Mouse (Mus musculus): ENCODE measurements around the gene Mef2c.

The Mef2c gene

DNA sequence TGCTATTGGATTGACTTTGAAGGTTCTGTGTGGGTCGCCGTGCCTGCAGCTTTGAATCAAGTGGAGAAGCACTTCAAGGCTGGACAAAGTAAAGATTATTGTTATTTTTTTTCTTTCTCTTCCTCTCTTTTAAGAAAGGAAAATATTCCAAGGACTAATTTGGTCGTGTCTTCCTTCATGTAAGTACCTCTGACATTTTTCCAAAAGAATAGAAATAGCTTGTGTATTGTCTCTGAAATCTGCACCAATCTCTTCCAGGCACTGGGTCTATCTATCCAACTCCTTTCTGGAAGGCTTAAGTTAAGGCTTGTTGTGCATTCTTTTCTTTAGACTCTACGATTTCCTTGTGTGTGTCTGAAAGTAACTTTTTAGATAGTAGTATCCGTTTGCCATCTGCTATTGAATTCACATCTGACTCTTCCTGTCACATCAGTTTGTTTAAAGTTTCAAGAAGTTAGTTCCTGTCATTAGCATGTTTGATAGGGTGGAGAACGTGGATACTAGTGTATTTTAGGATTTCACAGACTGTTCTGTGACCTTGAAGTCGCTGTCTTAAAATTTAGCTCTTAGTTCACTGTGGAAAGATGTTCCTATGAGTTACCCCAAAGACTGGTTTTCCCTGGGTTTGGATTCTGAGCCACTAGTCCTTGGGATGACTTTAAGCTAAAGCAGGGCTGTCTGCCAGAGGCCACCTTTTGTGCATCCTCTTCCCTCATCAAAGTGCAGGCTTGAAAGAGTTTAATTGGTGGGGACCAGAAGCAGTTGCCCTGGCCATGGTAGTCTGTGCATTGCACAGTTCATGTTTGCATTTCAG is 21.3 kb downstream of the Mef2c start:
- DNase-seq (ENCODE audit: low spot score): no peak

DNA sequence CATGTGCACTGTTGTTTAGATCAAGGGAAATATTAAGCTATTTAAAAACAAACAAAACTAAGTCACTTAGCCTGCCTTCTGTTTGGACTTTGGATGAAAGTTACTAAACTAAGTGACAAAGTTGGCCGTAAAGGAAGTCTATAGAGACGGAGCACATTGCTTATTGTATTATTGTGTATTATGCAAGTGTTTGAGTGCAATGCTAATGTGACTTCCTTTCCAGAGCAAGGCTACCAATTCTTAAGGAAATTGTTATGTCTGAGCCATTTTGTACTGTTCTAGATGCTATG is 21.8 kb downstream of the Mef2c start:
- no peak for DNase-seq (ENCODE audit: low spot score)

DNA sequence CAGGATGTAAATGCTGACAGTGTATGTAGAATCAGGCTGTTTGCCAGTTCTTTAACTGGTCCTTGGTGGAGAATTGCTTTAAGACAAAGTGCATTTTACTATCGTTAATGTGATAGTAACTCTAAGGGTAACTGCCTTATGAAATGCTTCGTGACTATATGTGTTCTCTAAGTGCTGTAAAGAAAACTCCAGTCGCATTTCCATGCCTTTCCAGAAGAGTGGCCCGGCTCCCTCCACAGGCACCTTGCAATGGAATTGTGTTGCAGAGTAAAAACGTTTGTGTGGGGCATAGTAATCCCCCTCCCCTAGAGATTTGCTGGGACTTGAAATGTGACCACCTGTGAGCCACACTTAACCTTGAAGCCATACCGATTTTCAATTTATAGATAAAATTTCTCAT is 22.2 kb downstream of the Mef2c start:
- DNase-seq (ENCODE audit: low spot score): no peak

DNA sequence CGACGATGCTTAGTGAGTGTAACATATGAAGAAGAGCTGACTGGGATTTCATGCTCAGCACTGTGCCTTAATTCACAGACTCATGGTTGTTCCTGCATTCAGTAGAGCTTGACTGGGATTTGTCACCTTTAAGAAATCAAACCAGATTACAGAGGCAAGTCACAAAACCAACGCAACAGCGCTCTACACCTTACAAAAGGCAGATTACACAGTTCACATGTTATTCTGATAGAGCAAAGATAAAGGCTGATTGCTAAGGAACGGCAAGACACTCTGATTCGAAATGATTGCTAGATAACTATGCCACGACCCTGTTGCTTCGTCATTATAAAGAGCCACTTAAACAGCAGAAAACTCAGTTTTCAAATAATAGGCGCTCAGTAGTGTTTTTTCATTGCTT is 24.1 kb downstream of the Mef2c start:
- DNase-seq (ENCODE audit: low spot score): no peak

DNA sequence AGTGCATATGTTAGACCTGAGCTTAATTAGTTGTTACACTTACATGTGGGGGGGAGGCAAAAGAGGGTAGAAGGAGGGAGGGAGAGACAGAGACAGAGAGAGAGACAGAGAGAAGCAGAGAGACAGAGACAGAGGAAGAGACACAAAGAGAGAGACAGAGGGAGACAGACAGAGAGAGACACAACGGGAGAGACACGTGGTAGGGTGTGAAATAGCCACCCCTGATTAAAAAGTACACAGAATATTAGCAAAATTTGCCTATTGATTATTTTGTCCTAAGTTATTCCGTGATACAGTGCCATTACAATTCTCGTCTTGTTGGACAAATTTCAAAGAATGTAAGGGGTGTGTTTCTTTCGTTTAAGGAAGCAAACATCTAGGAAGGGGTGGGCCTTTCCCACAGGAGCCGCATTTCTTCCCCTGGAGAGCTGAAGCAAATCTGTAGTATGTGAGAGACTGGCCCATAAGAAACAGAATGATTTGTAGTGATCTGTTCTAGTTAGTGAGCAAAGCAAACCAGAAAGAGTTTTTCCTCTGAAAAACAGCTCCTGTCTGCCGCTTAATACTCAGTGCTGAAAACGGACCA is 26.0 kb downstream of the Mef2c start:
- no peak for DNase-seq (ENCODE audit: low spot score)

DNA sequence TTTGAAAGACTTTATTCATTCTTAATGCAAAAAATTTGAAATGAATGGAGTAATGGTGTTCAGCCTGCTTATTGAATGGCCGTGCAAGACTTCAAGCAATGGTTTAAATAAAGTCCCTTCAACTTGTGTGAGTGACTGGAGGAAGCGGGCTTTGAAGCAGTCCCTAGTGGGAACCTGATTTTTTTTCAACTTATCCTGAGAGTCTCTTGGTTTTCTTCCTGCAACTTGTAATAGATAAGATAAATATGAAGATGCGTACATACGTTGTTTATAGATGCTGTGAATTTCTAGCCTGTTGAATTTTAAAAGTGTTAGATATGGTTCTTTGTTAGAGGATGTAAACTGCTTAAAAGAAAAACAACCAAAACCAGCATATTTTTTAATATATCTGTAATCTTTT is 27.1 kb downstream of the Mef2c start:
- DNase-seq (ENCODE audit: low spot score): no peak

DNA sequence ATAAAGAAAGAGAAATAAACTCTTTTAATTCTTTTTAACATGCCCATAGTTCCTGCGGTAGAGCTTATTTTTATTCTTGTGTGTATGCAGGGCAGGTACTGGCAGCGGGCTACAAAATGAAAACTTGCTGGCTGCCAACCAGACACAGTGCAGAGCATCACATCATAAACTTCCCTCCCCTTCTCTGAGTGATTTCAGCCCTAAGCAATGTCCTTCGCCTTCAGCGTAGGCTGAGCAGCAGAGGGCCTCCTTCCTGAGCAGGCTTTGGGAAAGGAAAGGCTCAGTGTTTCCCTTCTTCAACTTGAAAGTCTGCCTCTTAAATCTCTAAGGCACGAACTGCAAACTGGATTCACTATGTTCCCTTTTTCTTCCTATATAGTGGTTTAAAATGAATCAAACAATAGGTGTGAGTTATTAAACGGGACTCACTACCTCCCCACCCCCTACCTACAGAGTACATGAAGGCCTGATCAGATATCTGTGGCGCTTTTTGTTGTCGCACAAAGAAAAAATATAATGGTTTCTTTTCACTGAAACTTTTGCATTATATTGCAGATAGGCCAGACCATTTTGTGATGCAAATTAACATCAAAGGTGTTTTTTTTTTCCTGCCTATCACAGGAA is 28.2 kb downstream of the Mef2c start:
- no peak for DNase-seq (ENCODE audit: low spot score)

DNA sequence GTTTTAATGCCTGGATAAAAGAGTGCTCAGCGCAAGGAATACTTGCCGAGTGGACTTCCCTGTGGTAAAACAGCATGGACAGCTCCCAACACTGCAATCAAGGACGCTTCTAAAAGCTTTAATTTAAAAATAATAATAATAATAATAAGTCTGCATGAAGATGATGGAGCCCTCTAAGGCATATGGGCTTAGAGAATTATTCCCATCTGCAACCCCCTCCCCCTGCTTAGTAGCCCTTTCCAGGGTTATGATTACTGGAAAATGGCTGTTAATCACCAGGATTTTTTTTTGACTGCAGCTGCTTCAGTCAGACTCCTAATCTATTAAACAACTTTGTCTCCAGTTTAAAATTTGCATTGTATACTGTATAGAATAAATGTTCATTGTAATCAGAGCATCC is 32.5 kb downstream of the Mef2c start:
- no peak for DNase-seq (ENCODE audit: low spot score)

DNA sequence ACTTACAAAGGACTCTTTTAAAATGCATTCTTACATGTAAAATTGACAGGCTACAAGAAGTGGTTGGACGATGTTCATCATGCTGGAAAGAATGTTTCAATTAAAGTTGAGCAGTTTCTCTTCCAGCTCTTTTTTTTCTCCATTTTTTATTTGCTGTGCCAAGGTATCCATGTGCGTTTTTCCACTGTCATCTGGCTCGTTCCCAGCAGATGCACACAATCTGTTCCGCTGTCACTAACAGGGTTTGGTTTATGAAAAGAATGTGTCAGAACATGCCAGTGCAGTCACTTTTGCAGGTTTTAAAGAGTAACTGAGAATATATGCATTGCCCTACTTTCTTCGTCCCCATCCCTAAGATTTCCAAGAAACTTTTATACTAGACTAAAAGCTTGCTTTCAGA is 33.3 kb downstream of the Mef2c start:
- DNase-seq (ENCODE audit: low spot score): no peak

DNA sequence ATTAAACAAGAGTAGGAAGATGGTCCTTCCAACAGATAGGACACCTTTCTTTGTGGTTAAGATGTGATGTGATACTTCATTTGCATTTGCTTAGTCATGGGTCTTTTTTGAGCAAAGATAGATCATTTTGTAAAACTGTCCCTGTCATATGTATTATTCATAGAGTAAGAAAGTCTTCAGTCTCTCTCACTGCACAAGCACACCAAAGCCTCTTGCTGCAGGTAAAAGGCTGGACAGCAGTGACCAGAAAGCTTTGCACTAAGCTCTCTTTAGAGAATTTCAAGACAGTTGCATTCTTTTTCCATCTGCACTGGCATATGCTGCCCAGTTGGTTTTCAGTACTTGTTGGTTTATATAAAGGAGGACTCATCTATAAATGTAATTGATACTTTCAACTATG is 36.1 kb downstream of the Mef2c start:
- no peak for DNase-seq (ENCODE audit: low spot score)

DNA sequence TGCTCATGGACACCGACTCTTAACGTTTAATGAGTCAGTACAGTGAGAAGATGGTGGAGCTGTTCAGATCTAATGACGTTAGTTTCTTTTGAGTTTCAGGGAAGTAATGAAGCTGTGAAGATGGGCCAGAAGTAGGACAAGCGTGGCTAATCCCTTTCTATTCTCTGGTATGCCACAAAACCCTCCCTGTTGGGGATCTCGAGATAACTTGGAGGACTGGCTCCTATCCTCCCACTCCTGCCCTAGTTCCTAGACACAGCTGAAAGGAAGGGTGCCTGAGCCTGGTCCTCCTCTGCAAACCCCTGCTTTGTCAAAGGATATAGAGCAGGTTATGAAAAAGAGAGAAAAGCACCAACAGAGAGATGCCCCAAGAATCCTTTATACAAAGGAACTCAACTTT is 38.8 kb downstream of the Mef2c start:
- no peak for DNase-seq (ENCODE audit: low spot score)

DNA sequence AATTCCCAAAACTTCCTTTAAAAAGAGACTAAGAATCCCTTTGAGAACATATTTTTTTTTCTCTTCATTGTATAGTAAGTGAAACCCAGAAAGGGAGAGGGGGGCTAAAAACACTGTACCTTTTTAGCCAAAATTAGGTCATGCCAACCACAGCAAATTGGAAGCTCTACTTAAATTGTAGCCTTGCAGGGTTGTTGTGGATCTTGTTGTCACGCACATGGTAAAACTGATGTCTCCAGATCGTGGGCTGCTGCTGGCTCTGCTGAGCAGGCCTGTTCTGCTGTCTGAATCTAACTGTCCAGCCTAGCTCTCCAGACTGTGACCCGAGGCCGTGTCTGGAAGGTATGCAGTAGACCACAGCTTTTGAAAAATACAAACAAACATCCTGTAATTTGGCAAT is 40.9 kb downstream of the Mef2c start:
- DNase-seq (ENCODE audit: low spot score): no peak

DNA sequence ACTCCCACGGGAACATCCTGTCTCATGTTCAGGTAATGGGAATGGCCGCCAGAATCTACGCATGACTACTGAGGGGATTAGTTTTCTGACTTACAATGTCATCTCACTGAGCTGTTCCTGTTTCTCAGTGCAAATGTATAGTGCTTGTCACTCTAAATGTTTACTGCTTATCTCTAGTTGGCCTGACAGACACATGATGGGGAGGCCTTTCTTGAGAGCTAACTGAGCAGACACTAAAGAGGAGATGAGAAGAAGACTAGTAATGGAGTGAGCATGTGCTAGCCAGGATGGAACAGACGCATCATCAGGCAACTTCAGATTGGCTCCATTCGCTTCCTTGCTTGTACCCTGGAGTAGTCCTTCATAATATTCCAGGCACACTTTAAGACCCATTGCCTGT is 43.0 kb downstream of the Mef2c start:
- DNase-seq (ENCODE audit: low spot score): no peak

DNA sequence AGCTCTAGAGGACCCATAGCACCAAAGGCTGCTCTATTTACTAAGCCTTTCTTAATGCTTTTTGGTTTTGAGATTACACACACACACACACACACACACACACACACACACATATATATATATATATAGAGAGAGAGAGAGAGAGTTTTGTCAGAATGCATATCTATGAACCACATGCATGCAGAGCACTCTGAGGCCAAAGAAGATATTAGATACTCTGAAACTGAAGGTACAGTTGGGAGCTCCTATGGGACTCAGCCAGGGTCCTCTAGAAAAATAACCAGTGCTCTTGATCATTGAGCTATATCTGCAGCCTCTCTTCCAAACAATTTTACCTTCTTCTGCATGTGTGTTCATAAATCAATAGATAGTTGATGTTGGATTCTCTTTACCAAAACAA is 47.4 kb downstream of the Mef2c start:
- no peak for DNase-seq (ENCODE audit: low spot score)

DNA sequence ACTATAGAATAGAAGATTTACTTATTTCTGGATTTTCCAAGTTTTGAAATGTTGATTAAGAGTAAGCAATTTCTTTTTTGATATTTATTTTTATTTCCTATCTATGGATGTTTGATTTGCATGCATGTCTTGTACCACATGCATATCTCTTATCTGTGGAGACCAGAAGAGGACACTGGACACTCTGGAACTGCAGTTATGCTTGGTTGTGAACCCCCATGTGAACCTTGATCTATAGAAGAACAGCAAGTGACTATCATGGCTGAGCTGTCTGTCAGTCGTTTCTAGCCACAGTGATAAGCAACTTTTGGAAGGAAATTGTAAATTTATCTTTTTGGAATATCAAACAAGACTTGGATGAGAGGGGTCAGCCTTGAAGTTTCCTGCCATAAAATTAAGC is 48.2 kb downstream of the Mef2c start:
- DNase-seq (ENCODE audit: low spot score): no peak

DNA sequence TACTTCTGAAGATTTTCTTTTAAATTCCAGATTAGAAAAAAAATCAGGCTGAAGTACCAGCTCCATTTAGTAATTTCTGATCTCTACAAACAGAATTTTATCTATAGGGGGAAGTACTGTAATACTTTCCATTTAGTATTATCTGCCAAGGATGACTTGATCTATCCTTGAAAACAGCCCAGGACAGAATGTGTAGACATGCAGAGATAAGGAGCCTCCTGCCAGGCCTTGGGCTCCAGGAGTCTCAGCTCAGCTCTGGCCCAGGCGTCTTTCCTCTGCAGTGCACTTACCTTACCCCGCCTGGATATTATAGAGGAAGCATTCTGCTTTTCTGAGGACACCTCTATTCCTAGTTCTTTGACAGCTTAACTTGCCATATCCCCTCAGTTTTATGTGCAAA is 59.4 kb downstream of the Mef2c start:
- DNase-seq (ENCODE audit: low spot score): no peak

DNA sequence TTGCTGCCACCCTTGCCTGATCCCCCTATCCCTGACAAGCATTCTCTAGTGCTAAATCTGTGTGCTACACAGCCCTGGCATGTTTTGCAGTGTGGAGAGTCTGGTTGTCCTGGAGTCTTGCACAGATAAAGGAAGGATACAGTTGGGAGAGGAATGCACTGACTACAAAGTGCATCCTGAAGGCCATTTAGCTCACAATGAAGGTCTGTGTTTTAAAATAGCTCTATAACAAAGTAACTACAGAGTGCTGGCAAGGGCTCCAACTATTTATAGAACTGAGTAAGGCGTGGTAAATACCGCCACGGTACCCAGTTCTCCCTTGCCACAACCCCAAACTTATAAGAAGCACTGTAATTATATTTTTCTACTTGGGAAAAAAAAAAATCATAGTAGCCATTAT is 61.9 kb downstream of the Mef2c start:
- DNase-seq (ENCODE audit: low spot score): no peak

DNA sequence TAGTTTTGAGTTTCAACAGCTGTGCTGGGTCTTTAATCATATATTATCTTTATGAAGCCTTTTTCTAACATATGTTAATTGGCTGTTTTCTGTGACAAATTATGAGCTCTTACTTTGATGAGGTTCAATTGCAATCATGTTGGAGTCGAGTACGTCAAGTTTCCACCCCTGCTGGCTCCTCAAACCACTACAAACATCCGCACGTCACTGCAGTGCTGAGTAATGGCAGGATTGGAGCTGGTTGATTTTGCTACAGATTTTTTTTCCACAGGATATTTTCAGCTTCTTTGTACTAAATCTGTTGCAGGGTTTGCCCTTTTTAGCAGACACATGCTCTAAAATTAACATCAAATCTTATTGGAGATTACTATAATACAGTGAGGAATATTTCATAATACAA is 62.3 kb downstream of the Mef2c start:
- no peak for DNase-seq (ENCODE audit: low spot score)

DNA sequence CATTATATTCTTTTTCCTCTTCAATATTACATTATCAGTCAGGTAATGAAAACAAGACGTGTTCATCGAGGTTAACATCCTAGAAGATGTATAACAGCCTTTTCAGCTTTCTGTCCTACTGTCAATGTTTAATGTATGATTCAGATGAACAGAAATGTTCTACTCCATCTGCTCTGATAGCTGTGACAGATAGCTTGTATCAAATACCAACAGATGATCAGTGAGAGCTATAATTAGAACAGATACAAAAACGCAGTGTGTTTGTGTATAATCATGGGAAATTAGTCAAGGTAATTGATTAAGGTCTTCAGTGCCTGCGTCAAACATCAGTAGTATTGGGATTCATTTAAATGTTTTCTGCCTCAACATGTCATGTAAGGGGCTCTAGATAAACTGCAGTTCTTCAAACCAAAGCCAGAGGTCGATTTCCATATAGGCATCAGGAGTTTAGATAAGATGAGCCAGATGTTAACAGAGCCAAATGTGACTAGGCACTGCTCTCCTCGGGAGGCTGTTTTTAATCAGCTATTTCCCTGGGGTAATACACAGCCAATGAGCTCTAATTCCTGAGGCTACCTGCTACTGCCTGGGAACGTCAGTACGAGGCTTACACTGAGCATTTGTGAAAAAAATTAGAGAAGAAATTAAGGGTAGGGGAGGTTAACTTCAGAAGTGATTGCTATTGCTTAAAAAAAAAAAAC is 63.1 kb downstream of the Mef2c start:
- no peak for DNase-seq (ENCODE audit: low spot score)

DNA sequence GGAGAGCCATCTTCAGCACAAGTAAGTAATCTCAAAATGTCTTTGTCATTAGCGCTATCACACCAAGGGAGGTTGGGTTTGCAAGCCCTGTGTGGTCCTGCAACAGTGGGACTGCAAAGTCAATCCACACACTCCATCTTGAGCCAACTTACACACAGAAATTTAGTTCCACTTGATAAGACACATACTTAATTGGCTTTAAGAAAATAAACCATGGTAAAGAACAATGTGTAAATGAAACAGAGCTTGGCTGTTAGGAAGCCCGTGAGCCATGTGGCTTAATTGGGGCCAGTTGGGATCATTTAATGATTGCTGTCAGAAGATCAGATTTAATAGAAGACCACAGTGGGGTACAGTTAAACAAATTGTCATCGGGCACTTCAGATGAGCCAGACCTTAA is 63.8 kb downstream of the Mef2c start:
- no peak for DNase-seq (ENCODE audit: low spot score)

DNA sequence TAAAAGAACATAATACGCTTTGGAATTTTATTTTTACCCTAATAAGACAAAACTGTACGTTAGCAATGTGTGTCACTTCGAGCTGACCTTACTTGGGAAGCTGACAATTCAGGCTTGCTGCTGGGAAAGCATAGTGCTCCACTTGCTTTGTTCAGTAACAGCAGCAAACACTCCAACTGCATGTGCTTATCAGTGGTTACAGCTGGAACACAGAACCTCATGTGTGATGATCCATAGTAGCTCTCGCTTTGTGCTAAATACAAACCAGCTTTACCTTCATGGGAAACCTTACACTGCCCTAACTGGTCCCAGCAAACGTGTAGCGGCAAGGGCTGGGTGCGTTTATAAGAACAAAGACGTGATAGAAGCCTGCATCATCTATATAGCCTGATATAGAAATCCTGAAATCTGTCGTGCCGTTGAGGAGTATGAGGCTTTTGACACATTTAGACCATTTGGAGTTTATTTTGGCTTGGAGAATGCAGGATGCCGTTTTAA is 65.0 kb downstream of the Mef2c start:
- DNase-seq (ENCODE audit: low spot score): no peak

DNA sequence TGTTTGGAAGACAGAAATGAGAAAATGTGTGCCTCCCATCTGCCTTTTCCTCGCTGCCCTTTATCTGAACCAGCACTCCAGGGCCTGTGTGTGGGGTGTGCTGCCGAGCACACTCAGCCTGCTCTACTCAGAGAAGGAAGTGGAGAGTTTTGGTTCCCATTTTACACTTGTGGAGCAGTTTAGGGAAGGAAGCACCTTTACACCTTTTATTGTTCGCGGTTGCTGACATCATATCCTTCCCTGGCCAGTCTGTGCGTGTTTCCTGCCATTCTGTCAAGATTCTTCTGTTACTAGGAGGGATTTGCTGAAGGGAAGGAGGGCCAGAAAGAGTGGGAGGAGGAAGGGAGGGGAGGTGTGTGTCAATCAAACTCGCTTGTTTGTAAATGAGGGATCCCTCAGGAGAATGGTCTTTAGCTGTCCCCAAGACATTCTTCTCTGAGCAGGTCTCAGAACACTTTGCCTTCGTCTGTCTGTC is 68.2 kb downstream of the Mef2c start:
- no peak for DNase-seq (ENCODE audit: low spot score)

DNA sequence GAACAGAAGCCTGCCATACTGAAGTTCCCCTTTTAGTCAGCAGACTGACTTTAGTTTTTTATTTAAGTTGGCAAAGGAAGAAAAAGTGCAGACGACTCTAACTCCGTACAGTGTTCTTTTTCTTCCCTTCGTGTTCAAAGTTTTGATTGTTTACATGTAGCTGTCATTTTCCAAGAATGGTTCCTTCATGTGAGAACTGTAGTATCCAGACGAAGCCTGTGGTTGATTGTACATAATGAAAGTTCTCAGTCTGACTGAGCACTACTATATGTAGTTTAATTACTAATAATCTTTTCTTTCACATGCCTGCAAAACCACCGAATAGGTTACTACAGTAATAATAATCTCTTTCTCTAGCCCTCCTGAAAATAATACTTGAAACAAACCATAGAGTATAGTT is 68.6 kb downstream of the Mef2c start:
- DNase-seq (ENCODE audit: low spot score): no peak
